In the genomic region with DNA sequence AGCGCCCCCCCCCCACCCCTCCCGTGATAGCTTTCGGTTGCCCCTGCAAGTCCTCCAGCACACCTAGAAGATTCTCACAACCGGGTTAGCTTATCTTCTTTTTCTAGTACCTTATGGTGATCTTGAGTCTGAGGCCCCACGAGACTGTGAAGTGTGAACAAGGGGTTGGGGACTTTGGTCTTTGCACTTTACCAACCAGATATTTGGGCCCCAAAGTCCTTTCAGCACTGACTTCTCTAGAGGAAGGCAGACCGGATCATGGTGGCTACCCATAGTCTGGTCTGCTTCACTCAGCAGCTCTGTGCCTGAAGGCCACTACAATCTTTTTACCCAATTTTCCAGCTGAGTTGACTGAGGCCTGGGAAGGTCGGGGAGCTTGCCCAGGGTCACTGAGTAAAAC, we compare ENCODE assay signal across 21 mouse cellular contexts.
DNase-seq lines count a peak whose midpoint lies in the region; ATAC-seq and TF ChIP-seq lines count a peak whose summit lies in the region.
"Had no signal": no experiment of that assay in that cellular context is flagged by ENCODE, and none has a peak within 500 bp of the region (broad histone marks: within the 10 kb centered on the region; RNA-seq: fewer than 3 reads in every experiment).

No protein-coding gene starts in this region.

- peaks cover 96% of the 10 kb centered on the region for H3K4me1 ChIP-seq in heart, embryonic 13.5 days
- H3K4me1 ChIP-seq in embryonic facial prominence, embryonic 10.5 days: peaks cover 93% of the 10 kb centered on the region
- peaks cover 23% of the 10 kb centered on the region for H3K4me1 ChIP-seq in forebrain, embryonic 16.5 days (replicated peaks; ENCODE audit: control insufficient read depth, insufficient read depth, low read length)
- peaks cover 92% of the 10 kb centered on the region for H3K4me1 ChIP-seq in limb, embryonic 12.5 days (replicated peaks)

- no peak for ATAC-seq in heart, embryonic 13.5 days (ENCODE audit: extremely low read depth, insufficient number of reproducible peaks, low FRiP score, low TSS enrichment)
- no peak for ATAC-seq in forebrain, embryonic 16.5 days
- no peak for ATAC-seq in limb, embryonic 12.5 days (ENCODE audit: insufficient number of reproducible peaks, insufficient read depth, low FRiP score, low TSS enrichment, low read depth)
- ATAC-seq: inflammation-experienced regulatory T-cells, adult 6 months; liver, embryonic 12.5 days; midbrain, embryonic 16.5 days had no signal

- no peak overlapping the region for H3K4me3 ChIP-seq in heart, embryonic 13.5 days
- no peak overlapping the region for H3K4me3 ChIP-seq in embryonic facial prominence, embryonic 10.5 days
- no peak overlapping the region for H3K4me3 ChIP-seq in forebrain, embryonic 16.5 days (replicated peaks; ENCODE audit: low read length)
- H3K4me3 ChIP-seq in limb, embryonic 12.5 days (replicated peaks): no peak overlapping the region
- no peak overlapping the region for H3K4me3 ChIP-seq in left cerebral cortex, adult 2 months
- H3K4me3 ChIP-seq: liver, embryonic 12.5 days had no signal

- DNase-seq in heart, postnatal 25 days (ENCODE audit: low spot score): no peak
- DNase-seq in embryonic facial prominence, embryonic 10.5 days (ENCODE audit: low spot score): no peak
- DNase-seq in left cerebral cortex, adult 2 months (ENCODE audit: extremely low spot score in 1 of 2, low spot score in 2 of 2): no peak
- no peak for DNase-seq in cerebellum, postnatal 14 days
- DNase-seq: adrenal gland, adult 2 months; cerebellum, adult 2 months; gastrocnemius, postnatal 10 days; heart, adult 18-20 months; heart, postnatal 10 days; layer of hippocampus, postnatal 36 days; lung, embryonic 14.5 days; lung, postnatal 4 days; right cerebral cortex, adult 18-20 months; thymus, postnatal 14 days had no signal

- TF ChIP-seq CTCF in left cerebral cortex, adult 2 months (IDR thresholded peaks at IDR 0.05): no peak

- no peaks in the 10 kb centered on the region for H3K36me3 ChIP-seq in heart, embryonic 13.5 days
- no peaks in the 10 kb centered on the region for H3K36me3 ChIP-seq in embryonic facial prominence, embryonic 10.5 days (replicated peaks)
- H3K36me3 ChIP-seq in forebrain, embryonic 16.5 days (ENCODE audit: control insufficient read depth, insufficient read depth): no peaks in the 10 kb centered on the region
- H3K36me3 ChIP-seq in limb, embryonic 12.5 days: no peaks in the 10 kb centered on the region
- H3K36me3 ChIP-seq: liver, embryonic 12.5 days had no signal

- H3K4me2 ChIP-seq in heart, embryonic 13.5 days: no peak overlapping the region
- H3K4me2 ChIP-seq in forebrain, embryonic 16.5 days (ENCODE audit: low read length): no peak overlapping the region
- H3K4me2 ChIP-seq in limb, embryonic 12.5 days: 0 out of 2 replicates have a peak overlapping the region, but pooled peaks have one; percentile 11
- H3K4me2 ChIP-seq: liver, embryonic 12.5 days; lung, embryonic 14.5 days had no signal

- peaks cover 49% of the 10 kb centered on the region for H3K27me3 ChIP-seq in heart, embryonic 13.5 days (replicated peaks)
- peaks cover 98% of the 10 kb centered on the region for H3K27me3 ChIP-seq in embryonic facial prominence, embryonic 10.5 days (replicated peaks; ENCODE audit: low read depth, poor library complexity, severe bottlenecking)
- no peaks in the 10 kb centered on the region for H3K27me3 ChIP-seq in forebrain, embryonic 16.5 days (replicated peaks; ENCODE audit: control insufficient read depth, insufficient read depth, low read length)
- no peaks in the 10 kb centered on the region; the same call in 1 of the 2 replicates for H3K27me3 ChIP-seq in limb, embryonic 12.5 days

- peak overlapping the region; percentile 45 for H3K27ac ChIP-seq in heart, embryonic 13.5 days (replicated peaks)
- peak overlapping the region; percentile 35; the same call in 1 of the 2 replicates for H3K27ac ChIP-seq in embryonic facial prominence, embryonic 10.5 days (replicated peaks)
- H3K27ac ChIP-seq in forebrain, embryonic 16.5 days (ENCODE audit: low read length): peak overlapping the region; percentile 14; the same call in 1 of the 2 replicates
- no peak overlapping the region for H3K27ac ChIP-seq in limb, embryonic 12.5 days
- H3K27ac ChIP-seq in left cerebral cortex, adult 2 months: no peak overlapping the region
- H3K27ac ChIP-seq: kidney, postnatal 0 days; liver, embryonic 12.5 days had no signal

- intact Hi-C loops in heart, postnatal 25 days (cut with DNase I): no loop called here
- intact Hi-C loops in left cerebral cortex, adult 2 months (cut with DNase I): no loop called here

- H3K9me3 ChIP-seq in heart, embryonic 13.5 days: no peaks in the 10 kb centered on the region
- H3K9me3 ChIP-seq in embryonic facial prominence, embryonic 10.5 days: no peaks in the 10 kb centered on the region
- H3K9me3 ChIP-seq in forebrain, embryonic 16.5 days (ENCODE audit: control insufficient read depth, low read length): no peaks in the 10 kb centered on the region
- no peaks in the 10 kb centered on the region for H3K9me3 ChIP-seq in limb, embryonic 12.5 days
- H3K9me3 ChIP-seq: liver, embryonic 12.5 days had no signal

- WGBS in heart, embryonic 13.5 days: 36% methylated on average over 7 of the region's 7 CpGs
- WGBS in embryonic facial prominence, embryonic 10.5 days: 54% methylated on average over 7 of the region's 7 CpGs
- 53% methylated on average over 7 of the region's 7 CpGs for WGBS in forebrain, embryonic 16.5 days
- 56% methylated on average over 7 of the region's 7 CpGs for WGBS in limb, embryonic 12.5 days

- no peak overlapping the region for H3K9ac ChIP-seq in heart, embryonic 13.5 days
- no peak overlapping the region for H3K9ac ChIP-seq in forebrain, embryonic 16.5 days (replicated peaks; ENCODE audit: low read depth, low read length)
- H3K9ac ChIP-seq in limb, embryonic 12.5 days (replicated peaks): no peak overlapping the region
- H3K9ac ChIP-seq: liver, embryonic 12.5 days; lung, embryonic 14.5 days had no signal

Comparison
In these comparisons a context has a peak if more than half of its experiments do, and no peak if none do; other contexts are left out.
1. H3K27ac ChIP-seq: peak in heart, embryonic 13.5 days (single experiment), embryonic facial prominence, embryonic 10.5 days (single experiment) and forebrain, embryonic 16.5 days (single experiment); none in limb, embryonic 12.5 days (single experiment) and left cerebral cortex, adult 2 months (single experiment).